Mouse (Mus musculus): ENCODE results near the gene Wdtc1. TPM values are rescaled to one million over a fixed set of nuclear protein-coding genes. Genes with fewer than 3 reads are reported as not detected.

The Wdtc1 gene
- polyA plus RNA-seq, 1 experiment: 30.5 TPM

- no peaks in the 10 kb centered on the region for H3K4me1 ChIP-seq (ENCODE audit: control insufficient read depth, insufficient read depth, low read length)
- H3K27ac ChIP-seq (ENCODE audit: insufficient read depth, low read depth, low read length): no peak overlapping the region
- no peak for TF ChIP-seq POLR2A (IDR thresholded peaks at IDR 0.05; ENCODE audit: borderline replicate concordance, low read depth, low read length)
- TF ChIP-seq CTCF (IDR thresholded peaks at IDR 0.05; ENCODE audit: low read depth, low read length): no peak
- H3K4me3 ChIP-seq (ENCODE audit: insufficient read depth, low read length): peak overlapping the region; percentile 76
These were observed 15.3 kb downstream of the Wdtc1 start for GRCm38 (mm10) chr4:133337833-133338520.

GRCm38 (mm10) chr4:133333306-133333705 lies 20.0 kb downstream of the Wdtc1 start:
- TF ChIP-seq CTCF (IDR thresholded peaks at IDR 0.05; ENCODE audit: low read depth, low read length) (no peak), POLR2A (IDR thresholded peaks at IDR 0.05; ENCODE audit: borderline replicate concordance, low read depth, low read length) (no peak)
- Histone ChIP-seq H3K4me3 (ENCODE audit: insufficient read depth, low read length) (no peak overlapping the region), H3K4me1 (ENCODE audit: control insufficient read depth, insufficient read depth, low read length) (no peaks in the 10 kb centered on the region), H3K27ac (ENCODE audit: insufficient read depth, low read depth, low read length) (no peak overlapping the region)

GRCm38 (mm10) chr4:133330296-133330695 lies 23.0 kb downstream of the Wdtc1 start:
- Histone ChIP-seq H3K4me3 (ENCODE audit: insufficient read depth, low read length) (no peak overlapping the region), H3K4me1 (ENCODE audit: control insufficient read depth, insufficient read depth, low read length) (no peaks in the 10 kb centered on the region), H3K27ac (ENCODE audit: insufficient read depth, low read depth, low read length) (no peak overlapping the region)
- no peak for TF ChIP-seq POLR2A (IDR thresholded peaks at IDR 0.05; ENCODE audit: borderline replicate concordance, low read depth, low read length)
- no peak for TF ChIP-seq CTCF (IDR thresholded peaks at IDR 0.05; ENCODE audit: low read depth, low read length)

GRCm38 (mm10) chr4:133328129-133328528 lies 25.2 kb downstream of the Wdtc1 start:
- H3K27ac ChIP-seq (ENCODE audit: insufficient read depth, low read depth, low read length): no peak overlapping the region
- H3K4me3 ChIP-seq (ENCODE audit: insufficient read depth, low read length): no peak overlapping the region
- no peaks in the 10 kb centered on the region for H3K4me1 ChIP-seq (ENCODE audit: control insufficient read depth, insufficient read depth, low read length)
- no peak for TF ChIP-seq POLR2A (IDR thresholded peaks at IDR 0.05; ENCODE audit: borderline replicate concordance, low read depth, low read length)
- no peak for TF ChIP-seq CTCF (IDR thresholded peaks at IDR 0.05; ENCODE audit: low read depth, low read length)

GRCm38 (mm10) chr4:133319667-133320066 lies 33.6 kb downstream of the Wdtc1 start:
- H3K4me1 ChIP-seq (ENCODE audit: control insufficient read depth, insufficient read depth, low read length): no peaks in the 10 kb centered on the region
- no peak overlapping the region for H3K4me3 ChIP-seq (ENCODE audit: insufficient read depth, low read length)
- no peak overlapping the region for H3K27ac ChIP-seq (ENCODE audit: insufficient read depth, low read depth, low read length)
- TF ChIP-seq POLR2A (IDR thresholded peaks at IDR 0.05; ENCODE audit: borderline replicate concordance, low read depth, low read length) (no peak), CTCF (IDR thresholded peaks at IDR 0.05; ENCODE audit: low read depth, low read length) (no peak)

GRCm38 (mm10) chr4:133315991-133316390 lies 37.3 kb downstream of the Wdtc1 start:
- no peak overlapping the region for H3K27ac ChIP-seq (ENCODE audit: insufficient read depth, low read depth, low read length)
- no peak overlapping the region for H3K4me3 ChIP-seq (ENCODE audit: insufficient read depth, low read length)
- TF ChIP-seq POLR2A (IDR thresholded peaks at IDR 0.05; ENCODE audit: borderline replicate concordance, low read depth, low read length) (no peak), CTCF (IDR thresholded peaks at IDR 0.05; ENCODE audit: low read depth, low read length) (no peak)
- H3K4me1 ChIP-seq (ENCODE audit: control insufficient read depth, insufficient read depth, low read length): no peaks in the 10 kb centered on the region

- Histone ChIP-seq H3K4me3 (ENCODE audit: insufficient read depth, low read length) (no peak overlapping the region), H3K4me1 (ENCODE audit: control insufficient read depth, insufficient read depth, low read length) (no peaks in the 10 kb centered on the region), H3K27ac (ENCODE audit: insufficient read depth, low read depth, low read length) (no peak overlapping the region)
- no peak for TF ChIP-seq CTCF (IDR thresholded peaks at IDR 0.05; ENCODE audit: low read depth, low read length)
- TF ChIP-seq POLR2A (IDR thresholded peaks at IDR 0.05; ENCODE audit: borderline replicate concordance, low read depth, low read length): no peak
These were observed 38.4 kb downstream of the Wdtc1 start for GRCm38 (mm10) chr4:133314896-133315295.

- no peaks in the 10 kb centered on the region for H3K4me1 ChIP-seq (ENCODE audit: control insufficient read depth, insufficient read depth, low read length)
- H3K4me3 ChIP-seq (ENCODE audit: insufficient read depth, low read length): no peak overlapping the region
- TF ChIP-seq POLR2A (IDR thresholded peaks at IDR 0.05; ENCODE audit: borderline replicate concordance, low read depth, low read length): no peak
- TF ChIP-seq CTCF (IDR thresholded peaks at IDR 0.05; ENCODE audit: low read depth, low read length): peak; percentile 93
- no peak overlapping the region for H3K27ac ChIP-seq (ENCODE audit: insufficient read depth, low read depth, low read length)
These were observed 43.3 kb downstream of the Wdtc1 start for GRCm38 (mm10) chr4:133309948-133310347.

- TF ChIP-seq CTCF (IDR thresholded peaks at IDR 0.05; ENCODE audit: low read depth, low read length) (peak; percentile 39), POLR2A (IDR thresholded peaks at IDR 0.05; ENCODE audit: borderline replicate concordance, low read depth, low read length) (no peak)
- Histone ChIP-seq H3K27ac (ENCODE audit: insufficient read depth, low read depth, low read length) (no peak overlapping the region), H3K4me3 (ENCODE audit: insufficient read depth, low read length) (no peak overlapping the region), H3K4me1 (ENCODE audit: control insufficient read depth, insufficient read depth, low read length) (no peaks in the 10 kb centered on the region)
These were observed 46.0 kb downstream of the Wdtc1 start for GRCm38 (mm10) chr4:133307331-133307730.

- no peak for TF ChIP-seq CTCF (IDR thresholded peaks at IDR 0.05; ENCODE audit: low read depth, low read length)
- no peak for TF ChIP-seq POLR2A (IDR thresholded peaks at IDR 0.05; ENCODE audit: borderline replicate concordance, low read depth, low read length)
- Histone ChIP-seq H3K4me1 (ENCODE audit: control insufficient read depth, insufficient read depth, low read length) (no peaks in the 10 kb centered on the region), H3K27ac (ENCODE audit: insufficient read depth, low read depth, low read length) (no peak overlapping the region), H3K4me3 (ENCODE audit: insufficient read depth, low read length) (no peak overlapping the region)
These were observed 47.5 kb downstream of the Wdtc1 start for GRCm38 (mm10) chr4:133305825-133306224.
